Mouse (Mus musculus): ENCODE results near the gene Ak8. TPM values are rescaled to one million over a fixed set of nuclear protein-coding genes. Genes with fewer than 3 reads are reported as not detected.

The Ak8 gene
- not detected for polyA plus RNA-seq (2014; fragmentation: Illumina TruSeq; extraction: RNeasy Lipid Tissue Mini Kit (QIAGEN cat#74804); ENCODE audit: low read depth, low replicate concordance)

DNA sequence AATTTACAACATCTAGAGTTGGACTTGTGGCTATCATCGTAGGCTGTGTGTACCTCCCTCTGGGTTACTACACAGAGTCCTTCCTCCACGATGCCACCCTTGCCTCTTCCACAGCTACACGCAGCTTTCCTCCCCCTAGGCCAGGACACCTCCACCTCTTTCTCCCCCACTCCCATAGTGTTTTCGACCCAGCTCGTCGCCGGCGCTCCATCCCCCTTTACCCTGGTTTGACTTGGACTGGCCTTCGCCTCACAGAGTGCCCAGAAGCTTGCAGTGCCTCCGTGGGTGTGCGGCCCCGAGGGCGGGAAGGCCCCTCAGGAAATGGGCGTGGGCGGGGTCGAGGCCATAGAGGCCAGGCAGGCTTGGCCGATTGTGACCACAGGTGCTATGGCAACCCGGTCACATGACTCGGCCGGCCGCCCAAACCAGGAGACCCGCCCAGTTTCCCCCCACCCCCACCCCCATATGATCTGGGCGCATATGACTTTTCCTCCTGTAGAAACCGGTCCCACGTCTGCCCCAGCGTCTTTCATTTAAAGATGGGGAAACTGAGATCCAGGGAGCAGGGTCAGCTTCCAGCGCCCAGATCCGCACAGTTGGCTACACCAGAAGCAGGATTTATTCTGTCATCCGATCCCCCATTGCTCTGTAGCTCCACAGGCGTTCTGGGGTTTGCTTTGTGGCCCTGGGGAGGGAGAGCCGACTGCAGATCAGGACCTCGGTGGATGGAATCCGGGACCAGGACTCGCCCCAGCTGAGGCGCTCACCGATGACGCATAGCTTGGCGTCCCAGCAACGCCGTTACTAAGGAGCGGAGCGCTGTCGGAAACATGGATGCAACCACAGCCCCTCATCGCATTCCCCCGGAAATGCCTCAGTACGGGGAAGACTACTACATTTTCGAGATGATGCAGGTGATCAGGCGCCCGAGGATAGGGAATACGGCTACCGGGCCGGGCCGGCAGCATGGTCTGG is at the start of gene Ak8, which contains the start of gene Spaca9:
Gene Ak8 (plus strand): TSS at position 804 of the 975 bp plus-strand sequence.
Gene Spaca9 (minus strand): TSS at position 367 of the 975 bp plus-strand sequence.

DNA sequence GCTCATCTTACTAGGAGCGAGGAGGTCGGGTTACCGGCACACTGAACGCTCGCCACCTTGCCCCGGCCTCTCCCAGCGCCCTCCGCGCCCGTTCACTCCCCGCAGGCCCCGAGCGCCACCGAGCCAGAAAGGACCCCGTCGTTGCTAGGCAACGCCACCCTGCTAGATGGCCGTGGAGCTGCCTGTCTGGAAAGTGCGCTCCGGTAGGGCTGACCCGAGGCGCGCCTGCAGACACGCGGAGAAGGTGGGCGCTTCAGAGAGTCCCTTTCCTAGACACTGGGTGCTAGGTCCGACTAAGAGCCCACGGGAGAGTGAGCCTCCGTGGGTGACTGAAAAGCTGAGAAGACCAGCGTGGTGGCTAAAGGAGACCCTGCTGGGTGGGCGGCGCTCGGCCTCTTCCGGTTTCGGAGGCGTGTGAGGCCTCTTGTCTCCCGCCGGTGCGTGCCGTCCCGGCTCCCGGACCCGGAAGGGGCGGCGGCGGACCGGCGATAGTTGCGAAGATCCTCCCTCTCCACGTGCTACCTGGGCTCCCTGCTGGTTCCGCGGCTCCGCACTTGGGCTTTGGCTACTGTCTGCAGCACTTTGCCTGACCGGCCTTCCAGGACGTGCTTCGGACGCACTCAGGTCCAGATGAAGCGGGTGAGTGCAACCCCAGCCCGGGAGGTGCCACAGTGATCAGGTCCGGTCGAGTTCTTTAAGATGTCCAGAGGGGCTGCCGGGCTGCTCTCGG is 140.4 kb downstream of the Ak8 start, which contains the start of the genes Gtf3c4 and Ddx31:
Gene Gtf3c4 (minus strand): TSS at position 139 of the 730 bp plus-strand sequence.
Gene Ddx31 (plus strand): TSS at position 185 of the 730 bp plus-strand sequence.

Other genes starting within 250 kb of the Ak8 start
- not detected for gene 1700007K13Rik, start 233.8 kb upstream of the Ak8 start, polyA plus RNA-seq (2014; fragmentation: Illumina TruSeq; extraction: RNeasy Lipid Tissue Mini Kit (QIAGEN cat#74804); ENCODE audit: low read depth, low replicate concordance)
- gene Mrps2, start 232.1 kb upstream of the Ak8 start, polyA plus RNA-seq (2014; fragmentation: Illumina TruSeq; extraction: RNeasy Lipid Tissue Mini Kit (QIAGEN cat#74804); ENCODE audit: low read depth, low replicate concordance): 58.0 TPM
- gene Gbgt1, start 203.3 kb upstream of the Ak8 start, polyA plus RNA-seq (2014; fragmentation: Illumina TruSeq; extraction: RNeasy Lipid Tissue Mini Kit (QIAGEN cat#74804); ENCODE audit: low read depth, low replicate concordance): 0.44 TPM
- not detected for gene Gm10134, start 194.1 kb upstream of the Ak8 start, polyA plus RNA-seq (2014; fragmentation: Illumina TruSeq; extraction: RNeasy Lipid Tissue Mini Kit (QIAGEN cat#74804); ENCODE audit: low read depth, low replicate concordance)
- 25.4 TPM for gene Ralgds, start 187.0 kb upstream of the Ak8 start, polyA plus RNA-seq (2014; fragmentation: Illumina TruSeq; extraction: RNeasy Lipid Tissue Mini Kit (QIAGEN cat#74804); ENCODE audit: low read depth, low replicate concordance)
- gene Cel, start 136.8 kb upstream of the Ak8 start, polyA plus RNA-seq (2014; fragmentation: Illumina TruSeq; extraction: RNeasy Lipid Tissue Mini Kit (QIAGEN cat#74804); ENCODE audit: low read depth, low replicate concordance): 2.5 TPM
- gene Gtf3c5, start 116.4 kb upstream of the Ak8 start, polyA plus RNA-seq (2014; fragmentation: Illumina TruSeq; extraction: RNeasy Lipid Tissue Mini Kit (QIAGEN cat#74804); ENCODE audit: low read depth, low replicate concordance): 4.4 TPM
- not detected for gene Gfi1b, start 78.2 kb upstream of the Ak8 start, polyA plus RNA-seq (2014; fragmentation: Illumina TruSeq; extraction: RNeasy Lipid Tissue Mini Kit (QIAGEN cat#74804); ENCODE audit: low read depth, low replicate concordance)
- 10.9 TPM for gene Tsc1, start 58.9 kb upstream of the Ak8 start, polyA plus RNA-seq (2014; fragmentation: Illumina TruSeq; extraction: RNeasy Lipid Tissue Mini Kit (QIAGEN cat#74804); ENCODE audit: low read depth, low replicate concordance)
- gene Spaca9, start 437 bp upstream of the Ak8 start, polyA plus RNA-seq (2014; fragmentation: Illumina TruSeq; extraction: RNeasy Lipid Tissue Mini Kit (QIAGEN cat#74804); ENCODE audit: low read depth, low replicate concordance): not detected
- gene Gtf3c4, start 140.2 kb downstream of the Ak8 start, polyA plus RNA-seq (2014; fragmentation: Illumina TruSeq; extraction: RNeasy Lipid Tissue Mini Kit (QIAGEN cat#74804); ENCODE audit: low read depth, low replicate concordance): 14.7 TPM
- 5.0 TPM for gene Ddx31, start 140.2 kb downstream of the Ak8 start, polyA plus RNA-seq (2014; fragmentation: Illumina TruSeq; extraction: RNeasy Lipid Tissue Mini Kit (QIAGEN cat#74804); ENCODE audit: low read depth, low replicate concordance)
- gene Barhl1, start 216.5 kb downstream of the Ak8 start, polyA plus RNA-seq (2014; fragmentation: Illumina TruSeq; extraction: RNeasy Lipid Tissue Mini Kit (QIAGEN cat#74804); ENCODE audit: low read depth, low replicate concordance): not detected